Mouse (Mus musculus): ENCODE measurements at regions not wholly inside any gene's neighbourhood (a gene's known extent, or its start where the extent isn't known, plus 50 kb on each side); places are given as distances from the start of the nearest gene placed in this dataset.

- DNase-seq (ENCODE audit: low spot score) (no peak), ATAC-seq (ENCODE audit: insufficient number of reproducible peaks, low FRiP score, low TSS enrichment, low read depth) (no peak)
- Histone ChIP-seq H3K9me3 (ENCODE audit: control insufficient read depth, low read length) (no peaks in the 10 kb centered on the region), H3K27me3 (ENCODE audit: control insufficient read depth, insufficient read depth, low read length) (no peaks in the 10 kb centered on the region), H3K4me2 (ENCODE audit: low read depth, severe bottlenecking) (no peak overlapping the region), H3K4me1 (ENCODE audit: control insufficient read depth, insufficient read depth, low read length) (peaks cover 3% of the 10 kb centered on the region; the same call in 1 of the 2 replicates), H3K9ac (ENCODE audit: low read length) (peak overlapping the region; percentile 12; the same call in 1 of the 2 replicates), H3K36me3 (ENCODE audit: control insufficient read depth, insufficient read depth, low read length) (no peaks in the 10 kb centered on the region), H3K4me3 (ENCODE audit: low read depth, low read length) (no peak overlapping the region), H3K27ac (replicated peaks; ENCODE audit: low read depth, low read length) (no peak overlapping the region)
- 36% methylated on average over 3 of the region's 3 CpGs for WGBS
Measured at GRCm38 (mm10) chr10:17356041-17356440, 367.0 kb upstream of the Cited2 start.

DNA sequence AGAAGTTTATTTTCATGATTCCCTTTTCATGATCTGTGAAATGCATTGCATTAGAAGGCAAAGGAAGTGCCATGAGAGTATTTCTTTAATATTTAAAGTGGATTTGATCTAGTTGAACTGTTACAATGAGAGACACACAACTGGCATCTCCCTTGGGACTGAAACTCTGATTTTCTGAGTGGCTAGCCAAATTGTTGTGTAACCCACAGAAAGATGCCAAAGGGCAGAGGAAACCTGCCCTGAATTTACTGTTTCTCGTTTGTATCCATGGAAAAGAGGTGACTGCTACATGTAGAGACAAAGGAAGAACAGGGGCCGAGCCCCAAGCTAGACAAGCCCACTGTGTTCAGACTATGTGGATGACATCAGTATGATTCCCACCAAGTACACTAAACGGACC, 360.4 kb upstream of the Cited2 start:
- Histone ChIP-seq H3K4me3 (ENCODE audit: low read depth, low read length) (no peak overlapping the region), H3K4me1 (ENCODE audit: control insufficient read depth, insufficient read depth, low read length) (no peaks in the 10 kb centered on the region), H3K4me2 (ENCODE audit: low read depth, severe bottlenecking) (no peak overlapping the region), H3K9ac (ENCODE audit: low read length) (no peak overlapping the region), H3K27me3 (ENCODE audit: control insufficient read depth, insufficient read depth, low read length) (no peaks in the 10 kb centered on the region), H3K27ac (replicated peaks; ENCODE audit: low read depth, low read length) (no peak overlapping the region), H3K36me3 (ENCODE audit: control insufficient read depth, insufficient read depth, low read length) (no peaks in the 10 kb centered on the region), H3K9me3 (ENCODE audit: control insufficient read depth, low read length) (no peaks in the 10 kb centered on the region)
- WGBS: 73% methylated on average over 3 of the region's 3 CpGs
- DNase-seq (ENCODE audit: low spot score) (no peak), ATAC-seq (ENCODE audit: insufficient number of reproducible peaks, low FRiP score, low TSS enrichment, low read depth) (no peak)

GRCm38 (mm10) chr10:17366042-17366740, 356.8 kb upstream of the Cited2 start:
- Histone ChIP-seq H3K27me3 (ENCODE audit: control insufficient read depth, insufficient read depth, low read length) (no peaks in the 10 kb centered on the region), H3K27ac (replicated peaks; ENCODE audit: low read depth, low read length) (no peak overlapping the region), H3K4me2 (ENCODE audit: low read depth, severe bottlenecking) (no peak overlapping the region), H3K4me3 (ENCODE audit: low read depth, low read length) (no peak overlapping the region), H3K4me1 (ENCODE audit: control insufficient read depth, insufficient read depth, low read length) (no peaks in the 10 kb centered on the region), H3K9ac (ENCODE audit: low read length) (no peak overlapping the region), H3K36me3 (ENCODE audit: control insufficient read depth, insufficient read depth, low read length) (no peaks in the 10 kb centered on the region), H3K9me3 (ENCODE audit: control insufficient read depth, low read length) (no peaks in the 10 kb centered on the region)
- DNase-seq (ENCODE audit: low spot score) (no peak), ATAC-seq (ENCODE audit: insufficient number of reproducible peaks, low FRiP score, low TSS enrichment, low read depth) (no peak)
- 72% methylated on average over 3 of the region's 3 CpGs for whole genome bisulfite sequencing

GRCm38 (mm10) chr10:17367026-17367425, 356.0 kb upstream of the Cited2 start:
- H3K27ac ChIP-seq (replicated peaks; ENCODE audit: low read depth, low read length): no peak overlapping the region
- ATAC-seq (ENCODE audit: insufficient number of reproducible peaks, low FRiP score, low TSS enrichment, low read depth): no peak
- 24% methylated on average over 5 of the region's 5 CpGs for WGBS

GRCm38 (mm10) chr10:17367430-17367829, 355.6 kb upstream of the Cited2 start:
- Histone ChIP-seq H3K9me3 (ENCODE audit: control insufficient read depth, low read length) (no peaks in the 10 kb centered on the region), H3K9ac (ENCODE audit: low read length) (no peak overlapping the region), H3K27ac (replicated peaks; ENCODE audit: low read depth, low read length) (no peak overlapping the region), H3K4me3 (ENCODE audit: low read depth, low read length) (no peak overlapping the region), H3K4me2 (ENCODE audit: low read depth, severe bottlenecking) (no peak overlapping the region), H3K4me1 (ENCODE audit: control insufficient read depth, insufficient read depth, low read length) (no peaks in the 10 kb centered on the region), H3K36me3 (ENCODE audit: control insufficient read depth, insufficient read depth, low read length) (no peaks in the 10 kb centered on the region), H3K27me3 (ENCODE audit: control insufficient read depth, insufficient read depth, low read length) (no peaks in the 10 kb centered on the region)
- DNase-seq (ENCODE audit: low spot score) (no peak), ATAC-seq (ENCODE audit: insufficient number of reproducible peaks, low FRiP score, low TSS enrichment, low read depth) (no peak)

More at GRCm38 (mm10) chr10:17367026-17367425, 356.0 kb upstream of the Cited2 start:
- H3K36me3 ChIP-seq (ENCODE audit: control insufficient read depth, insufficient read depth, low read length): no peaks in the 10 kb centered on the region
- no peaks in the 10 kb centered on the region for H3K4me1 ChIP-seq (ENCODE audit: control insufficient read depth, insufficient read depth, low read length)
- H3K9ac ChIP-seq (ENCODE audit: low read length): no peak overlapping the region
- no peaks in the 10 kb centered on the region for H3K9me3 ChIP-seq (ENCODE audit: control insufficient read depth, low read length)
- H3K4me2 ChIP-seq (ENCODE audit: low read depth, severe bottlenecking): no peak overlapping the region
- no peak for DNase-seq (ENCODE audit: low spot score)
- no peak overlapping the region for H3K4me3 ChIP-seq (ENCODE audit: low read depth, low read length)
- no peaks in the 10 kb centered on the region for H3K27me3 ChIP-seq (ENCODE audit: control insufficient read depth, insufficient read depth, low read length)

DNA sequence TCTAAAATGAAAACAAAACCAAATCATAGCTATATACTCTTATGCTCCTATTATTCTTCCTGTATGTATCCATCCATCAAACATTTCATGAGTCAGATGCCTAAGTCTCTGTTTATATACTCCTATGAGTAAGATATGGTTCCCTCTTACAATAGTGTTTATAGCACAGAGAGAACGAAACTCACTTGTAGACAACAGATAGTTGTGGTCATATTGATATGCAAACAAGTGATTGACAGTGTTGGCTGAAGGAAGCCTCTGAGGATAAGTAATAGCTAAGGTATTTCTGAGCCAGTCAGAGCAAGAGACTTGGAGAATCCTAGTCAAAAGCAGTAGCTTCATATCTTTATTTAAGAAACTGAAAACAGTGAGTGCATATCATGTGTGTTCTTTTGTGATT, 354.4 kb upstream of the Cited2 start:
- WGBS: 96% methylated on average over 1 of the region's 1 CpGs
- Histone ChIP-seq H3K4me1 (ENCODE audit: control insufficient read depth, insufficient read depth, low read length) (no peaks in the 10 kb centered on the region), H3K9me3 (ENCODE audit: control insufficient read depth, low read length) (no peaks in the 10 kb centered on the region), H3K4me3 (ENCODE audit: low read depth, low read length) (no peak overlapping the region), H3K4me2 (ENCODE audit: low read depth, severe bottlenecking) (no peak overlapping the region), H3K9ac (ENCODE audit: low read length) (no peak overlapping the region), H3K27me3 (ENCODE audit: control insufficient read depth, insufficient read depth, low read length) (no peaks in the 10 kb centered on the region), H3K36me3 (ENCODE audit: control insufficient read depth, insufficient read depth, low read length) (no peaks in the 10 kb centered on the region), H3K27ac (replicated peaks; ENCODE audit: low read depth, low read length) (no peak overlapping the region)
- no peak for ATAC-seq (ENCODE audit: insufficient number of reproducible peaks, low FRiP score, low TSS enrichment, low read depth)
- DNase-seq (ENCODE audit: low spot score): no peak

GRCm38 (mm10) chr10:17372905-17373304, 350.1 kb upstream of the Cited2 start:
- DNase-seq (ENCODE audit: low spot score): no peak
- Histone ChIP-seq H3K9me3 (ENCODE audit: control insufficient read depth, low read length) (no peaks in the 10 kb centered on the region), H3K4me3 (ENCODE audit: low read depth, low read length) (no peak overlapping the region), H3K4me1 (ENCODE audit: control insufficient read depth, insufficient read depth, low read length) (no peaks in the 10 kb centered on the region), H3K27me3 (ENCODE audit: control insufficient read depth, insufficient read depth, low read length) (no peaks in the 10 kb centered on the region), H3K36me3 (ENCODE audit: control insufficient read depth, insufficient read depth, low read length) (no peaks in the 10 kb centered on the region), H3K27ac (replicated peaks; ENCODE audit: low read depth, low read length) (no peak overlapping the region), H3K9ac (ENCODE audit: low read length) (no peak overlapping the region), H3K4me2 (ENCODE audit: low read depth, severe bottlenecking) (no peak overlapping the region)
- no peak for ATAC-seq (ENCODE audit: insufficient number of reproducible peaks, low FRiP score, low TSS enrichment, low read depth)
- WGBS: 88% methylated on average over 2 of the region's 2 CpGs

DNA sequence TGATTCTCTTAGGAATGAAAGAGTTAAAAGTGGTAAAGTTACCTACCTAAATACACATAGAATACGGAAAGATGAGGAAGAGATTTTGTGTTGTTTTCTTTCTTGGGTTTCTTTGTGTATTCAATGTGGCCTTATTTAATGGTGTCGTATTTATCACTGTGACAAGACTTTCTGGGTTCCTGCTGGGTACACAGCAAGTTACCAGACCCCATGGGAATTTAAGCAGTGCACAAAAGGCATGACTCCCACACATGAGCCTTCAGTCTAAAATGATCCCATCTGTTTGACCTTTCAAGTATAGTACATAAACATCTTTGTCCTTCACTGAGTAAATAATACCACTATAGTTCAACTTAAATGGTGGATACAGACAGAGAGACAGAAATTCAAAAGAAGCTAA, 349.0 kb upstream of the Cited2 start:
- 37% methylated on average over 2 of the region's 2 CpGs for WGBS
- no peak overlapping the region for H3K27ac ChIP-seq (replicated peaks; ENCODE audit: low read depth, low read length)
- DNase-seq (ENCODE audit: low spot score) (no peak), ATAC-seq (ENCODE audit: insufficient number of reproducible peaks, low FRiP score, low TSS enrichment, low read depth) (no peak)
- H3K4me1 ChIP-seq (ENCODE audit: control insufficient read depth, insufficient read depth, low read length): no peaks in the 10 kb centered on the region
- H3K4me3 ChIP-seq (ENCODE audit: low read depth, low read length): no peak overlapping the region
- H3K27me3 ChIP-seq (ENCODE audit: control insufficient read depth, insufficient read depth, low read length): no peaks in the 10 kb centered on the region
- no peaks in the 10 kb centered on the region for H3K9me3 ChIP-seq (ENCODE audit: control insufficient read depth, low read length)
- no peaks in the 10 kb centered on the region for H3K36me3 ChIP-seq (ENCODE audit: control insufficient read depth, insufficient read depth, low read length)
- no peak overlapping the region for H3K9ac ChIP-seq (ENCODE audit: low read length)
- H3K4me2 ChIP-seq (ENCODE audit: low read depth, severe bottlenecking): no peak overlapping the region

DNA sequence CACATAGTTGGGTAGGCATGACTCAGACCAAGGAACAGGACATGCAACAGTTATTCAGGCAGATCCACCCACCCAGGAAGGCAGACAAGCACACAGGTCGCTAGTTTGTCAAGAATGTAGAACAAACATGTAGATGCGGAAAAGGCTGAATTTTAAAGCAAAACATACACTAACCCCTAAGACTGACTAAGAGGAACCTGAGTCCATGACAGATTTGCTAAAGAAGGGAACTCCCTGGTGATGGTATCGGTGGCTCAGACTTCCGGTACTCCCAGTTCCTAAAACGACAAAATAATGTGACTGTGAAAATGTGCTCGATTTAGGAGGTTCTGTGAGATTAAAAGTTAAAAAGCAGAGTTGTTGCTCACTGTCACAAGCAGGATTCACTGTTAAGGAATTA, 340.0 kb upstream of the Cited2 start:
- WGBS: 90% methylated on average over 6 of the region's 6 CpGs
- Histone ChIP-seq H3K27me3 (ENCODE audit: control insufficient read depth, insufficient read depth, low read length) (no peaks in the 10 kb centered on the region), H3K4me1 (ENCODE audit: control insufficient read depth, insufficient read depth, low read length) (no peaks in the 10 kb centered on the region), H3K9me3 (ENCODE audit: control insufficient read depth, low read length) (no peaks in the 10 kb centered on the region), H3K9ac (ENCODE audit: low read length) (no peak overlapping the region), H3K4me3 (ENCODE audit: low read depth, low read length) (no peak overlapping the region), H3K27ac (replicated peaks; ENCODE audit: low read depth, low read length) (no peak overlapping the region), H3K36me3 (ENCODE audit: control insufficient read depth, insufficient read depth, low read length) (no peaks in the 10 kb centered on the region), H3K4me2 (ENCODE audit: low read depth, severe bottlenecking) (no peak overlapping the region)
- DNase-seq (ENCODE audit: low spot score) (no peak), ATAC-seq (ENCODE audit: insufficient number of reproducible peaks, low FRiP score, low TSS enrichment, low read depth) (no peak)
